Mouse (Mus musculus) heart, adult 2 months (tissue): ENCODE results near the gene H1foo. TPM values are rescaled to one million over a fixed set of nuclear protein-coding genes. Genes with fewer than 3 reads are reported as not detected.

ENCODE experiments used
- DNase-seq, 2 experiments: peaks; one replicate each; pipeline ENCODE4 v3.0.0; 2021
- H3K27ac ChIP-seq: fragments of 200-600 bp; 2 replicates; pipeline ENCODE4 v1.8.1; 2022
- H3K27me3 ChIP-seq: fragments of 200-500 bp; 2 replicates; pipeline ENCODE4 v1.6.1; 2012; ENCODE audit warnings: mild to moderate bottlenecking, low read length, inconsistent platforms, mixed read lengths; ENCODE audit not compliant: control insufficient read depth, insufficient read depth
- H3K36me3 ChIP-seq: fragments of 200-500 bp; 2 replicates; pipeline ENCODE4 v1.6.1; 2012; ENCODE audit warnings: low read length, inconsistent platforms; ENCODE audit not compliant: control insufficient read depth, insufficient read depth
- H3K4me1 ChIP-seq: fragments of 200-500 bp; 2 replicates; pipeline ENCODE4 v1.6.1; 2011; ENCODE audit warnings: low read length; ENCODE audit not compliant: control insufficient read depth, insufficient read depth
- H3K4me3 ChIP-seq: fragments of 200-600 bp; 2 replicates; pipeline ENCODE4 v1.8.1; 2022
- H3K79me2 ChIP-seq: fragments of 200-500 bp; replicated peaks from 2 replicates; pipeline ENCODE4 v1.6.1; 2012; ENCODE audit warnings: mild to moderate bottlenecking, inconsistent platforms, low read length, moderate library complexity, mixed read lengths; ENCODE audit not compliant: control insufficient read depth, insufficient read depth
- H3K9ac ChIP-seq: fragments of 200-500 bp; 2 replicates; pipeline ENCODE4 v1.6.1; 2012; ENCODE audit warnings: low read depth, mild to moderate bottlenecking, control low read depth, inconsistent platforms, low read length, mixed read lengths
- CTCF ChIP-seq: fragments of 200-600 bp; IDR thresholded peaks from 2 replicates; pipeline ENCODE4 v1.8.1; 2022; ENCODE audit warnings: antibody characterized with exemption, mild to moderate bottlenecking, moderate library complexity
- EP300 ChIP-seq: fragments of 200-500 bp; IDR thresholded peaks from 2 replicates; pipeline ENCODE4 v1.6.1; 2011; ENCODE audit warnings: low read depth, low read length, control low read depth; ENCODE audit not compliant: insufficient read depth
- POLR2A ChIP-seq: fragments of 200-500 bp; IDR thresholded peaks from 2 replicates; pipeline ENCODE4 v1.6.1; 2011; ENCODE audit warnings: mild to moderate bottlenecking, low read depth, low read length, control low read depth; ENCODE audit not compliant: insufficient read depth
- WGBS: fragments of 180-500 bp; shearing (Covaris S2); methylation state at CpG from one replicate; pipeline ENCODE4 v1.1.7; 2018; 5-methylcytosine and 5-hydroxymethylcytosine counted together
- intact Hi-C: fragments of 180-260 bp; cut with DNase I; formaldehyde crosslinking; loops from one replicate; pipeline ENCODE4 v1.15.1; 2025
- long read RNA-seq: library from polyadenylated mRNA; stranded (forward); transcript quantifications from one replicate; pipeline ENCODE4 v2.0.0, GENCODE M21; 2021
- polyA plus RNA-seq: library from polyadenylated mRNA; depleted of rRNA; stranded (reverse); fragments of >200 nt; gene quantifications from 2 replicates; pipeline ENCODE4 v1.2.3, GENCODE M21; 2012; rRNA removed
- total RNA-seq, 2 experiments: library from RNA; stranded (reverse); gene quantifications; 2 replicates each; pipeline ENCODE4 v1.2.3; 2021

The H1foo gene
- total RNA-seq (not detected), polyA plus RNA-seq (not detected in 2 replicates)
- long read RNA-seq = 0 reads

GRCm38 (mm10) chr6:115944638-115945037, at the start of gene H1foo:
TSS of gene H1foo (plus strand) at chr6:115944938.
- H3K27me3 ChIP-seq = no peaks in the 10 kb centered on the region
- 94% methylated on average over 5 of the region's 5 CpGs for WGBS
- no peak within 1 kb of the TSS for H3K27ac ChIP-seq
- no peaks in the 10 kb centered on the region for H3K36me3 ChIP-seq
- H3K79me2 ChIP-seq = no peaks in the 10 kb centered on the region
- intact Hi-C loops = no loop called here
- no peak for DNase-seq
- TF ChIP-seq EP300 = no peak
- TF ChIP-seq POLR2A = no peak
- TF ChIP-seq CTCF = no peak
- no peak within 1 kb of the TSS for H3K9ac ChIP-seq
- H3K4me3 ChIP-seq = no peak within 1 kb of the TSS
- H3K4me1 ChIP-seq = peaks cover 2% of the 10 kb centered on the region

DNA sequence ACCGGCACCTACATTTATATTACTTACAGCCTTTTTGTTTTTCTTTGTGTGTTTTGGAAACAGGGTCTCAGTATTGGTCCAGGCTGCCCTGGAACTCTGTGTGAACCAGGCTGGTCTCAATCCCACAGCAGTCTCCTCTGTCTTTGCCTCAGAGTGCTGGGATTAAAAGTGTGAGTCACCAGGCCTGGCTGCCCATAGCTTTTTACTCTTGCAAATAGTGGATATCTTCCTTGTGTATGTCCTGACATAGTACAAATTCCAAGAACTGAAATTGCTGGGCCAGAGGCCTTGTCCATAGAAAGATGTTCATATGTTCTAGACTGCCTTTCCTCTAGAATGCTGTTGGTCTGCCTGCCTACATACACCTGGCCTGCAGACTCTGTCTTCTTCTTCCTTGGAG, 48.4 kb upstream of the H1foo start:
- DNase-seq = no peak
- intact Hi-C loops = no loop called here
- Histone ChIP-seq H3K4me1 (peaks cover 14% of the 10 kb centered on the region), H3K36me3 (no peaks in the 10 kb centered on the region; the same call in 1 of the 2 replicates), H3K9ac (no peak overlapping the region), H3K4me3 (no peak overlapping the region), H3K27ac (peak overlapping the region; percentile 53), H3K79me2 (no peaks in the 10 kb centered on the region), H3K27me3 (no peaks in the 10 kb centered on the region)
- WGBS = 81% methylated on average over 1 of the region's 1 CpGs
- no peak for TF ChIP-seq POLR2A
- no peak for TF ChIP-seq CTCF
- TF ChIP-seq EP300 = no peak

GRCm38 (mm10) chr6:115897117-115897516, 47.6 kb upstream of the H1foo start:
- intact Hi-C loops = no loop called here
- peak overlapping the region; percentile 53 for H3K27ac ChIP-seq
- WGBS = 51% methylated on average over 4 of the region's 4 CpGs
- H3K79me2 ChIP-seq = no peaks in the 10 kb centered on the region
- peaks cover 18% of the 10 kb centered on the region for H3K4me1 ChIP-seq
- TF ChIP-seq EP300 = no peak
- no peak for TF ChIP-seq POLR2A
- TF ChIP-seq CTCF = no peak
- no peak overlapping the region for H3K9ac ChIP-seq
- DNase-seq = peak; percentile 67 to 82
- H3K36me3 ChIP-seq = no peaks in the 10 kb centered on the region; the same call in 1 of the 2 replicates
- H3K27me3 ChIP-seq = no peaks in the 10 kb centered on the region
- no peak overlapping the region for H3K4me3 ChIP-seq

- intact Hi-C loops = no loop called here
- no peaks in the 10 kb centered on the region for H3K27me3 ChIP-seq
- no peak overlapping the region for H3K4me3 ChIP-seq
- no peaks in the 10 kb centered on the region; the same call in 1 of the 2 replicates for H3K36me3 ChIP-seq
- TF ChIP-seq EP300 (no peak), POLR2A (no peak), CTCF (no peak)
- no peak for DNase-seq
- WGBS = 78% methylated on average over 7 of the region's 7 CpGs
- H3K4me1 ChIP-seq = peaks cover 19% of the 10 kb centered on the region
- H3K9ac ChIP-seq = no peak overlapping the region
- H3K27ac ChIP-seq = peak overlapping the region; percentile 45; the same call in 1 of the 2 replicates
- H3K79me2 ChIP-seq = no peaks in the 10 kb centered on the region
Measured at GRCm38 (mm10) chr6:115897926-115898520, 46.7 kb upstream of the H1foo start.

- Histone ChIP-seq H3K27me3 (no peaks in the 10 kb centered on the region), H3K4me1 (peaks cover 35% of the 10 kb centered on the region), H3K9ac (no peak overlapping the region), H3K36me3 (no peaks in the 10 kb centered on the region; the same call in 1 of the 2 replicates), H3K79me2 (no peaks in the 10 kb centered on the region), H3K27ac (peak overlapping the region; percentile 94), H3K4me3 (no peak overlapping the region)
- peak; percentile 81 to 86 for DNase-seq
- WGBS = 0% methylated on average over 3 of the region's 3 CpGs
- TF ChIP-seq POLR2A (no peak), EP300 (peak; percentile 99)
- intact Hi-C loops = loop anchor here (1.0 to 5.0 kb wide), 3 partner anchors 61 to 228 kb away; no protein-coding TSS in a partner anchor
Measured at GRCm38 (mm10) chr6:115901062-115901461, 43.7 kb upstream of the H1foo start.

- no peaks in the 10 kb centered on the region; the same call in 1 of the 2 replicates for H3K36me3 ChIP-seq
- TF ChIP-seq EP300 (0 out of 2 replicates have a peak, but pooled peaks have one; percentile 29), CTCF (no peak), POLR2A (no peak)
- no peak overlapping the region; the same call in 1 of the 2 replicates for H3K4me3 ChIP-seq
- intact Hi-C loops = loop anchor here (1.0 to 5.0 kb wide), 3 partner anchors 61 to 227 kb away; no protein-coding TSS in a partner anchor
- 47% methylated on average over 8 of the region's 8 CpGs for WGBS
- H3K79me2 ChIP-seq = no peaks in the 10 kb centered on the region
- no peak overlapping the region for H3K9ac ChIP-seq
- DNase-seq = peak; percentile 65 to 79
- no peaks in the 10 kb centered on the region for H3K27me3 ChIP-seq
- peaks cover 38% of the 10 kb centered on the region for H3K4me1 ChIP-seq
- H3K27ac ChIP-seq = peak overlapping the region; percentile 94
Measured at GRCm38 (mm10) chr6:115901489-115901931, 43.2 kb upstream of the H1foo start.
